Comparison of ENCODE assay signal across 10 mouse cellular contexts in the genomic region with DNA sequence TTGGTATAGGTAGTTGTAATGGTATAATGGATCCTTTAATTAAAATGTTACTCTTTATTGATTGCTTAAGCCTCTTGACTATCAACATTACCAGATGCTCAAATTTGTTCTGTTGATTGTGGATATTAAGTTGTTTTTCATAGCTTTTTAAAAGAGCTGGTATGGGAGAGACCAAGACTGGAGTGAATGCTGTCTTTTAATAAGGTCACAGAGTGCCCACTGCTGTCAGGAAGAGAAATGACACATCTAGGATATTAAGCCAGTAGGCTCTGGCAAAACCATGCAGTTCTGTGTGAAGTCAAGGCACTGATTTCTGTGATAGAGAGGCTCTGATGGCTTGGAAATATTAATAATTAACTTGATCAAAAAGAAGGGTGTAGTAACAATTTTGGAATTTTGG. TPM values are rescaled to one million over a fixed set of nuclear protein-coding genes. Genes with fewer than 3 reads are reported as not detected.
DNase-seq lines count a peak whose midpoint lies in the region; ATAC-seq and TF ChIP-seq lines count a peak whose summit lies in the region.
"Had no signal": no experiment of that assay in that cellular context is flagged by ENCODE, and none has a peak within 500 bp of the region (broad histone marks: within the 10 kb centered on the region; RNA-seq: fewer than 3 reads in every experiment).

No protein-coding gene starts in this region.

- peak; percentile 15 for DNase-seq in forebrain, postnatal 0 days
- peak; percentile 57 for DNase-seq in lung, postnatal 0 days (ENCODE audit: low spot score)
- no peak for DNase-seq in lung, postnatal 4 days
- peak; percentile 15 to 40 for DNase-seq in cerebellum, postnatal 36 days
- peak; percentile 61 for DNase-seq in splenic B cell, adult 2 months (ENCODE audit: low read depth, low spot score)
- DNase-seq in frontal cortex, postnatal 14 days (ENCODE audit: low spot score in 2 of 2), result no peak

- no peaks in the 10 kb centered on the region for H3K4me1 ChIP-seq in forebrain, postnatal 0 days (ENCODE audit: insufficient read depth)
- no peaks in the 10 kb centered on the region for H3K4me1 ChIP-seq in forebrain, embryonic 12.5 days
- no peaks in the 10 kb centered on the region for H3K4me1 ChIP-seq in lung, postnatal 0 days (ENCODE audit: insufficient read depth, low read depth, low read length)
- H3K4me1 ChIP-seq in kidney, embryonic 16.5 days (ENCODE audit: insufficient read depth, low read length), result no peaks in the 10 kb centered on the region
- H3K4me1 ChIP-seq: neural tube, embryonic 12.5 days had no signal

- TF ChIP-seq EP300 in lung, postnatal 0 days (IDR thresholded peaks at IDR 0.05), result no peak

- H3K9ac ChIP-seq in forebrain, postnatal 0 days, result no peak overlapping the region
- no peak overlapping the region for H3K9ac ChIP-seq in forebrain, embryonic 12.5 days
- no peak overlapping the region for H3K9ac ChIP-seq in lung, postnatal 0 days (replicated peaks; ENCODE audit: low read depth)
- H3K9ac ChIP-seq in kidney, embryonic 16.5 days (replicated peaks; ENCODE audit: low read length), result no peak overlapping the region
- H3K9ac ChIP-seq: neural tube, embryonic 12.5 days had no signal

- TF ChIP-seq CTCF in forebrain, postnatal 0 days (IDR thresholded peaks at IDR 0.05; ENCODE audit: low read depth), result peak; percentile 57
- TF ChIP-seq CTCF in lung, postnatal 0 days (IDR thresholded peaks at IDR 0.05), result peak; percentile 71

- no peak overlapping the region for H3K27ac ChIP-seq in forebrain, postnatal 0 days (ENCODE audit: low read depth, low read length)
- H3K27ac ChIP-seq in forebrain, embryonic 12.5 days, result no peak overlapping the region
- H3K27ac ChIP-seq in lung, postnatal 0 days (ENCODE audit: low read length), result no peak overlapping the region
- H3K27ac ChIP-seq in kidney, embryonic 16.5 days (ENCODE audit: low read length), result no peak overlapping the region
- H3K27ac ChIP-seq: limb, embryonic 10.5 days; neural tube, embryonic 12.5 days had no signal

- H3K36me3 ChIP-seq in forebrain, postnatal 0 days (ENCODE audit: insufficient read depth), result peaks cover 15% of the 10 kb centered on the region
- H3K36me3 ChIP-seq in forebrain, embryonic 12.5 days (replicated peaks), result peaks cover 13% of the 10 kb centered on the region
- no peaks in the 10 kb centered on the region; the same call in 1 of the 2 replicates for H3K36me3 ChIP-seq in lung, postnatal 0 days (ENCODE audit: insufficient read depth, low read length)
- peaks cover 4% of the 10 kb centered on the region for H3K36me3 ChIP-seq in splenic B cell, adult 2 months (ENCODE audit: control insufficient read depth, insufficient read depth, low read length, poor library complexity, severe bottlenecking)
- peaks cover 17% of the 10 kb centered on the region for H3K36me3 ChIP-seq in kidney, embryonic 16.5 days (ENCODE audit: insufficient read depth, low read length)

- ATAC-seq in forebrain, postnatal 0 days, result no peak
- ATAC-seq in forebrain, embryonic 12.5 days (ENCODE audit: low FRiP score), result no peak
- no peak for ATAC-seq in lung, postnatal 0 days
- no peak for ATAC-seq in kidney, embryonic 16.5 days (ENCODE audit: low FRiP score, low TSS enrichment)

- no peak overlapping the region for H3K4me2 ChIP-seq in forebrain, postnatal 0 days (ENCODE audit: low read depth)
- no peak overlapping the region for H3K4me2 ChIP-seq in forebrain, embryonic 12.5 days
- no peak overlapping the region for H3K4me2 ChIP-seq in lung, postnatal 0 days (replicated peaks; ENCODE audit: low read depth, low read length)
- no peak overlapping the region for H3K4me2 ChIP-seq in kidney, embryonic 16.5 days (replicated peaks; ENCODE audit: low read depth, low read length)
- H3K4me2 ChIP-seq: neural tube, embryonic 12.5 days had no signal

- no peaks in the 10 kb centered on the region for H3K27me3 ChIP-seq in forebrain, postnatal 0 days (ENCODE audit: insufficient read depth, low read length)
- H3K27me3 ChIP-seq in forebrain, embryonic 12.5 days, result no peaks in the 10 kb centered on the region
- no peaks in the 10 kb centered on the region for H3K27me3 ChIP-seq in lung, postnatal 0 days (replicated peaks; ENCODE audit: insufficient read depth, low read length)
- no peaks in the 10 kb centered on the region for H3K27me3 ChIP-seq in splenic B cell, adult 2 months (ENCODE audit: control insufficient read depth, insufficient read depth, low read length, poor library complexity, severe bottlenecking)
- no peaks in the 10 kb centered on the region for H3K27me3 ChIP-seq in kidney, embryonic 16.5 days (ENCODE audit: insufficient read depth, low read length)
- H3K27me3 ChIP-seq: neural tube, embryonic 12.5 days had no signal

- H3K9me3 ChIP-seq in forebrain, postnatal 0 days (ENCODE audit: low read length), result no peaks in the 10 kb centered on the region
- H3K9me3 ChIP-seq in forebrain, embryonic 12.5 days, result no peaks in the 10 kb centered on the region
- H3K9me3 ChIP-seq in lung, postnatal 0 days (ENCODE audit: low read length), result no peaks in the 10 kb centered on the region
- no peaks in the 10 kb centered on the region for H3K9me3 ChIP-seq in kidney, embryonic 16.5 days (ENCODE audit: low read length)
- H3K9me3 ChIP-seq: limb, embryonic 10.5 days; neural tube, embryonic 12.5 days had no signal

- H3K4me3 ChIP-seq in forebrain, postnatal 0 days (ENCODE audit: low read depth, low read length), result no peak overlapping the region
- H3K4me3 ChIP-seq in forebrain, embryonic 12.5 days (replicated peaks), result no peak overlapping the region
- no peak overlapping the region for H3K4me3 ChIP-seq in lung, postnatal 0 days (ENCODE audit: low read depth, low read length)
- no peak overlapping the region for H3K4me3 ChIP-seq in kidney, embryonic 16.5 days (ENCODE audit: low read length)
- H3K4me3 ChIP-seq: limb, embryonic 10.5 days; neural tube, embryonic 12.5 days had no signal

RNA-seq across cellular contexts. Expression of gene Ankfy1, which starts 34.1 kb away (rescaled TPM):
- total RNA-seq in forebrain, postnatal 0 days (2014; rRNA removed), result 39.7 and 55.8 TPM in 2 replicates
- polyA plus RNA-seq in forebrain, postnatal 0 days (2015; fragmentation: Nextera tagmentation; extraction: Ambion mirVana), result 9.8 and 15.7 TPM in 2 replicates
- polyA plus RNA-seq in forebrain, embryonic 12.5 days (2016; fragmentation: Nextera tagmentation; extraction: Ambion mirVana), result 35.2 and 35.9 TPM in 2 replicates
- 7.9 and 9.4 TPM in 2 replicates for polyA plus RNA-seq in lung, postnatal 0 days (2015; fragmentation: Nextera tagmentation; extraction: Ambion mirVana)
- polyA plus RNA-seq in kidney, embryonic 16.5 days (2015; fragmentation: Nextera tagmentation; extraction: Ambion mirVana), result 24.6 and 26.7 TPM in 2 replicates

Comparison
In these comparisons a context has a peak if more than half of its experiments do, and no peak if none do; other contexts are left out.
1. DNase-seq: peak in forebrain, postnatal 0 days (single experiment), lung, postnatal 0 days (single experiment), cerebellum, postnatal 36 days (2 of 2) and splenic B cell, adult 2 months (single experiment); none in lung, postnatal 4 days (0 of 2) and frontal cortex, postnatal 14 days (0 of 2).